Mouse (Mus musculus): ENCODE results near the gene Cdk13.

DNA sequence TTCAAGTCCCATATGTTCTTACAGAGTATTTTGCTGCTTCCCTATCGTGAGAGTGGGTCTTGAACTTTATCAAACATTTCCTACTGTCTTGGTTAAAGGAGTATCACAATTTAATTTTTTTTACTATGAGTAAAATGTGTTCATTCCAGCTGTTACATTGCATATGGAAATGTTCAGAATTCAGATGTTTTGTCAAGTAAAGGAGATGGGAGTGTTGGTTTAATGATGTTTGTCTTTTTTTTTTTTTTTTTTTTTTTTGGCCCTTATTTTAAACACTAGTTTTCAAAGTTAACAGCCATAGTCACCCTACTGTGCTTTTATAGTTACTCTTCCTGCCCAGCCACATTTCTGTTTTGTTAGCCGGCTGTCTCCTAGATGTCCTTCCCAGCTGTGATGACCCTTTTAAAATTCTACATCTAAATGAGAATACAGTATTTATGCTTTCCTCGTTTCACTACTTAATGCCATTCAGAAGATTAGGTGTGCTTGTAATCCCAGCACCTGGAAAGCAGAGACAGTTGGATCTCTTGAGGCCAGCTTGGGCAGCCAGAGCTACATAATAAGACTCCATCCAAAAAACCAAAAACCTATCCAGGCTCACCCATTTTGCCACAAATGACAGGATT lies 104.7 kb downstream of the Cdk13 start:
- TF ChIP-seq POLR2A (IDR thresholded peaks at IDR 0.05; ENCODE audit: borderline replicate concordance, low read depth, low read length) (no peak), CTCF (IDR thresholded peaks at IDR 0.05; ENCODE audit: low read depth, low read length) (no peak)
